In genomic region chr1:55221352-55221751, GRCm38 (mm10) we compare ENCODE assay signal across 12 mouse cellular contexts. TPM values are rescaled to one million over a fixed set of nuclear protein-coding genes. Genes with fewer than 3 reads are reported as not detected.
A peak's percentile ranks its signal among the peaks of the same experiment; 100 is the strongest.
DNase-seq lines count a peak whose midpoint lies in the region; ATAC-seq and TF ChIP-seq lines count a peak whose summit lies in the region.
"Had no signal": no experiment of that assay in that cellular context is flagged by ENCODE, and none has a peak within 500 bp of the region (broad histone marks: within the 10 kb centered on the region; RNA-seq: fewer than 3 reads in every experiment).

No protein-coding gene starts in this region.

- peak; percentile 64 for DNase-seq in adrenal gland, adult 2 months
- DNase-seq in adrenal gland, adult 18-20 months (ENCODE audit: low spot score in 2 of 2), result no peak
- DNase-seq in kidney, adult 2 months, result peak; percentile 44
- DNase-seq in right cerebral cortex, postnatal 10 days (ENCODE audit: low spot score in 2 of 2), result peak; percentile 53 to 60
- no peak for DNase-seq in right cerebral cortex, postnatal 14 days
- DNase-seq in spleen, adult 12 weeks (ENCODE audit: low spot score), result no peak
- DNase-seq in gastrocnemius, postnatal 14 days, result no peak

- intact Hi-C loops in gastrocnemius, postnatal 14 days (cut with DNase I; ENCODE audit: low total_unique reads), result no loop called here

- H3K27me3 ChIP-seq in kidney, adult 2 months (replicated peaks; ENCODE audit: control insufficient read depth, insufficient read depth, low read length), result no peaks in the 10 kb centered on the region
- no peaks in the 10 kb centered on the region for H3K27me3 ChIP-seq in kidney, embryonic 14.5 days (ENCODE audit: control insufficient read depth, insufficient read depth, low read length)
- H3K27me3 ChIP-seq: embryonic facial prominence, embryonic 13.5 days; neural tube, embryonic 12.5 days had no signal

- 0 out of 2 replicates have a peak, but pooled peaks cover 4% of the 10 kb centered on the region for H3K4me1 ChIP-seq in kidney, adult 2 months (ENCODE audit: control insufficient read depth, insufficient read depth, low read length)
- no peaks in the 10 kb centered on the region for H3K4me1 ChIP-seq in kidney, embryonic 14.5 days (ENCODE audit: control insufficient read depth, insufficient read depth, low read length)

- no peak for ATAC-seq in kidney, embryonic 14.5 days (ENCODE audit: low FRiP score, low TSS enrichment)
- ATAC-seq: intestine, embryonic 16.5 days had no signal

- H3K9me3 ChIP-seq in kidney, embryonic 14.5 days (ENCODE audit: control insufficient read depth, low read length), result no peaks in the 10 kb centered on the region
- H3K9me3 ChIP-seq: embryonic facial prominence, embryonic 13.5 days; G1E; neural tube, embryonic 12.5 days had no signal

- no peak for TF ChIP-seq CTCF in kidney, adult 2 months (conservative IDR thresholded peaks at IDR 0.05; ENCODE audit: insufficient read depth, insufficient read length, low read depth, low read length)

- no peaks in the 10 kb centered on the region for H3K36me3 ChIP-seq in kidney, adult 2 months (ENCODE audit: control insufficient read depth, insufficient read depth, low read length)
- H3K36me3 ChIP-seq in kidney, embryonic 14.5 days (ENCODE audit: control insufficient read depth, insufficient read depth, low read length), result no peaks in the 10 kb centered on the region
- H3K36me3 ChIP-seq: embryonic facial prominence, embryonic 13.5 days; G1E; neural tube, embryonic 12.5 days had no signal

- no peak overlapping the region for H3K9ac ChIP-seq in kidney, embryonic 14.5 days (ENCODE audit: low read depth, low read length)
- H3K9ac ChIP-seq: embryonic facial prominence, embryonic 13.5 days; neural tube, embryonic 12.5 days had no signal

- no peak for TF ChIP-seq POLR2A in kidney, adult 2 months (IDR thresholded peaks at IDR 0.05; ENCODE audit: low read depth, low read length)

- no peak overlapping the region for H3K4me3 ChIP-seq in kidney, adult 2 months (ENCODE audit: insufficient read depth, low read depth, low read length)
- H3K4me3 ChIP-seq in kidney, embryonic 14.5 days (ENCODE audit: low read length), result no peak overlapping the region
- H3K4me3 ChIP-seq: embryonic facial prominence, embryonic 13.5 days; neural tube, embryonic 12.5 days had no signal

- WGBS in kidney, adult 2 months, result 69% methylated on average over 4 of the region's 4 CpGs
- WGBS in kidney, embryonic 14.5 days, result 89% methylated on average over 4 of the region's 4 CpGs

- H3K27ac ChIP-seq in kidney, adult 2 months (ENCODE audit: insufficient read depth, low read depth, low read length), result no peak overlapping the region
- no peak overlapping the region for H3K27ac ChIP-seq in kidney, embryonic 14.5 days (ENCODE audit: low read depth, low read length)
- H3K27ac ChIP-seq: embryonic facial prominence, embryonic 13.5 days; neural tube, embryonic 12.5 days had no signal

- H3K4me2 ChIP-seq in kidney, embryonic 14.5 days (replicated peaks; ENCODE audit: low read depth, low read length), result no peak overlapping the region
- H3K4me2 ChIP-seq: neural tube, embryonic 12.5 days had no signal

RNA-seq across cellular contexts. Expression of gene Rftn2, which starts 5.2 kb away (rescaled TPM):
- total RNA-seq in adrenal gland, adult 2 months (2021), result 10 to 100 TPM; 13.5 to 27.1 TPM
- 2.0 and 2.1 TPM in 2 replicates for polyA plus RNA-seq in adrenal gland, adult 2 months (2012; rRNA removed)
- total RNA-seq in adrenal gland, adult 18-20 months (2021), result 10 to 100 TPM; 15.3 to 18.5 TPM
- polyA plus RNA-seq in kidney, adult 2 months (2012; rRNA removed), result 1.7 and 2.2 TPM in 2 replicates
- 4.8 and 6.6 TPM in 2 replicates for polyA plus RNA-seq in kidney, embryonic 14.5 days (2014; fragmentation: Nextera tagmentation; extraction: Ambion mirVana)
- total RNA-seq in gastrocnemius, postnatal 14 days (2021), result 1 to 10 TPM; 8.8 to 9.2 TPM

RNA-seq across cellular contexts. Expression of gene Mars2, which starts 15.6 kb away (rescaled TPM):
- 1 to 10 TPM; 5.4 to 6.6 TPM for total RNA-seq in adrenal gland, adult 2 months (2021)
- 4.2 and 4.5 TPM in 2 replicates for polyA plus RNA-seq in adrenal gland, adult 2 months (2012; rRNA removed)
- 1 to 10 TPM; 6.2 to 7.3 TPM for total RNA-seq in adrenal gland, adult 18-20 months (2021)
- polyA plus RNA-seq in kidney, adult 2 months (2012; rRNA removed), result 1.6 and 1.9 TPM in 2 replicates
- polyA plus RNA-seq in kidney, embryonic 14.5 days (2014; fragmentation: Nextera tagmentation; extraction: Ambion mirVana), result 2.1 and 2.4 TPM in 2 replicates
- 1 to 10 TPM; 3.7 to 3.8 TPM for total RNA-seq in gastrocnemius, postnatal 14 days (2021)

Comparison
In these comparisons a context has a peak if more than half of its experiments do, and no peak if none do; other contexts are left out.
1. DNase-seq: peak in adrenal gland, adult 2 months (single experiment), kidney, adult 2 months (single experiment) and right cerebral cortex, postnatal 10 days (2 of 2); none in adrenal gland, adult 18-20 months (0 of 2), right cerebral cortex, postnatal 14 days (single experiment), spleen, adult 12 weeks (single experiment) and gastrocnemius, postnatal 14 days (single experiment).